Mouse (Mus musculus) forebrain, embryonic 10.5 days (tissue): ENCODE measurements around the gene 4930447C04Rik. TPM values are rescaled to one million over a fixed set of nuclear protein-coding genes. Genes with fewer than 3 reads are reported as not detected.

Source experiments
- DNase-seq: peaks from one replicate; pipeline ENCODE4 v3.0.0-alpha.2; 2017; ENCODE audit warnings: low spot score; ENCODE audit errors: extremely low spot score
- H3K27ac ChIP-seq: fragments of 300-500 bp; sonication (generic); 2 replicates; pipeline ENCODE4 v1.5.1; 2016; ENCODE audit warnings: mild to moderate bottlenecking
- H3K27me3 ChIP-seq: fragments of 300-500 bp; sonication (generic); 2 replicates; pipeline ENCODE4 v1.6.1; 2016; ENCODE audit warnings: mild to moderate bottlenecking; ENCODE audit not compliant: poor library complexity, severe bottlenecking
- H3K36me3 ChIP-seq: fragments of 300-500 bp; sonication (generic); replicated peaks from 2 replicates; pipeline ENCODE4 v1.6.1; 2016; ENCODE audit warnings: mild to moderate bottlenecking, moderate library complexity
- H3K4me1 ChIP-seq: fragments of 300-500 bp; sonication (generic); 2 replicates; pipeline ENCODE4 v1.6.1; 2016
- H3K4me3 ChIP-seq: fragments of 300-500 bp; sonication (generic); 2 replicates; pipeline ENCODE4 v1.5.1; 2016; ENCODE audit warnings: mild to moderate bottlenecking, moderate library complexity
- H3K9me3 ChIP-seq: fragments of 300-500 bp; sonication (generic); 2 replicates; pipeline ENCODE4 v1.6.1; 2016; ENCODE audit warnings: mild to moderate bottlenecking, moderate library complexity
- WGBS: fragments of 180-500 bp; shearing (Covaris S2); methylation state at CpG from one replicate; pipeline ENCODE4 v1.1.7; 2016; 5-methylcytosine and 5-hydroxymethylcytosine counted together
- polyA plus RNA-seq: library from polyadenylated mRNA; unstranded; fragments of >200 nt; fragmentation: Nextera tagmentation; extraction: Ambion mirVana; gene quantifications from 2 replicates; pipeline ENCODE4 v1.2.1, GENCODE M21; 2016

4930447C04Rik gene
- polyA plus RNA-seq, 1 experiment from 2014 or later = 2.6 TPM

DNA sequence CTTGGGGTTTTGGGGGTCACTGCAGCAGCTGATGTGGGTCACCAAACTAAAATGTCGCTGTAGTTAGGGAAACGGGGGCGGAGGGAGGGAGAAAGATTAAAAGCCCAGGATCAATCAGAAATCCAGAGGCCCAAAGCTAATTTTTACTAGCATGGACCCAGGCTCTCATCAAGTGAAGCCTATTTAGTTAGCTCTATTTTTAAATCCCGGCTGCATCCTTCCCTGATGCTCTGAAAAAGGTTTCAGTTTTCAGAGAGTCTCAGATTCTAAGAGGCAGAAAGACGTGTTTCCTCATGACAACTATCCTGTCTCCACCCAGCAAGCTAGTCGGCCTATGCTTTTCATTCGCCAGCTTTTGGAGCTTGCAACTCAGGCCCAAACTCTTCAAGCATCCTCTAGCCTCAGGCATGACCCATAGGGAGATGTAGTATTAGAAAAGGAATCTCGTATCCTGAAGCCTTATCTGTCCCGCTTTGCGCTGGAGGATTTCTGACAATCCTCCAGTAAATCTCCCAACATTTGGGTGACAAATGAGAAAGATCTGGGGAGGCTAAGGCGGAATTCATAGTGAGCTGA, 336 bp upstream of the 4930447C04Rik start:
- 1% methylated on average over 11 of the region's 11 CpGs for WGBS
- H3K27ac ChIP-seq = peak overlapping the region; percentile 53; the same call in 1 of the 2 replicates
- no peak for DNase-seq
- H3K4me3 ChIP-seq = peak overlapping the region; percentile 46
- H3K36me3 ChIP-seq = no peaks in the 10 kb centered on the region
- peaks cover 52% of the 10 kb centered on the region for H3K4me1 ChIP-seq
- H3K9me3 ChIP-seq = no peaks in the 10 kb centered on the region
- peaks cover 100% of the 10 kb centered on the region for H3K27me3 ChIP-seq

DNA sequence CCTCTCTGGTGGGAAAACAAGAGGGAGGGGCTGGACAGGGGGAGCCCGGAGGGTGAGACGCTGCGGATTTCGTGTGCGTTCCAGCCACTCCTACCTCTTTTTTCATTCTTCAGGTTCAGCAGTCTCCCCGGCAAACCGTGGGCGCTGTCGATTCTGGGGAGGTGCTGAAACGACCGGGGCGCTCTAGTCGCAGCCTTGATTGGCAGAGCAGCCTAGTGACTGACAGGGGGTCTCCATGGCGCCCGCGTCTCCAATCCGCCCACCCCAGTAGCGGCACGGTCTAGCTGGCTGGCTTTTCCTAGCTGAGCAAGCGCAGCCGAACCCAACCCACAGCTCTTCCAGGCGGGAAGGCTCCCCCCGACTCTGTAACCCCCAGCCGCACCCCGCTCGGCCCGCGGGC, 958 bp downstream of the 4930447C04Rik start, which contains the start of gene Six6:
Gene Six6, plus strand, starts transcription at position 277 of the 400 bp plus-strand sequence.
- DNase-seq = peak; percentile 62
- peak within 1 kb of the TSS; percentile 53 for H3K27ac ChIP-seq

DNA sequence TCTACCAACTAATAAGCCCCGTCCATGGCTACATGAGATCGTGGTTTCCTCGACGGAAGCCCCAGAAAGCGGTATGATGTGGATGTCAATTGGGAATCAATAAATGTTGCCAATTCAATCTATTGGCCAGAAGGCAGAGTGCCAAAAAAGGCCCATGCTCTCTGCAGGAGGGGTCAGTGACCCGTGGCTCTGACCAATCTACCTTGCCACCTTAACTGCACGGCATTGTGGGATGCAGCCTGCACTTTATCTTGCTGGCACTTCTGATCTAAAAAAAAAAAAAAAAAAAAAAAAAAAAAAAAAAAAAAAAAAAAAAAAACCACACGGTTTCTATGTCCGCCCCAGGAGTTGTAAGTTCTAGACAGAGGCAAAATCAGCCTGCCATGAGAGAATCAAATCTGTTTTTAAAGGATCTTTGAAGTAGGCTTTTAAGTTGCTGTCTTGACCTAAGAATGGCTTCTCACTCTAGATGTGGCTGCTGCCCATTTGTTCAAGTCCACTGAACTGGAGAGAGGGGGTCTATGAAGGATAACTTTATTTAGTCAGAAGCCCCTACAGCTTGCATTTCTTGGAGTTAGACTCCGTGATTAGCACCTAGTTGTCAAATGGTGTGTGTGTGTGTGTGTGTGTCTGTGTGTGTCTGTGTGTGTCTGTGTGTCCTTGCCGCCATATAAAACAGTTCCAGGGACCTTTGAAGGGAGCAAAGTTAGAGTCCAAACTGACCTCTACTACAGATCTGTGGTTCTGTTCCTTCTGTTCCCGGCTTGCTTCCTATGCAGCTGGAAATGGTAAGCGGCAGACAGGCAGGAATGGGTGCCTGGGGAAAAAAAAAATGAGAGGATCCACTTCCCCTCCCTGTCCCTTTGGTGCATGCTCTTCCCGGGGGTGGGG, 1.7 kb downstream of the 4930447C04Rik start:
- no peaks in the 10 kb centered on the region for H3K36me3 ChIP-seq
- H3K27me3 ChIP-seq = peaks cover 99% of the 10 kb centered on the region
- no peak overlapping the region for H3K27ac ChIP-seq
- WGBS = 3% methylated on average over 14 of the region's 14 CpGs
- H3K4me1 ChIP-seq = peaks cover 35% of the 10 kb centered on the region
- H3K4me3 ChIP-seq = peak overlapping the region; percentile 46
- no peak for DNase-seq
- H3K9me3 ChIP-seq = no peaks in the 10 kb centered on the region

More for the DNA sequence above, 958 bp downstream of the 4930447C04Rik start, which contains the start of gene Six6:
- H3K36me3 ChIP-seq = no peaks in the 10 kb centered on the region
- H3K9me3 ChIP-seq = no peaks in the 10 kb centered on the region
- peak within 1 kb of the TSS; percentile 46 for H3K4me3 ChIP-seq
- peaks cover 39% of the 10 kb centered on the region for H3K4me1 ChIP-seq
- under 1% methylated on average over 28 of the region's 28 CpGs for WGBS
- peaks cover 100% of the 10 kb centered on the region for H3K27me3 ChIP-seq

DNA sequence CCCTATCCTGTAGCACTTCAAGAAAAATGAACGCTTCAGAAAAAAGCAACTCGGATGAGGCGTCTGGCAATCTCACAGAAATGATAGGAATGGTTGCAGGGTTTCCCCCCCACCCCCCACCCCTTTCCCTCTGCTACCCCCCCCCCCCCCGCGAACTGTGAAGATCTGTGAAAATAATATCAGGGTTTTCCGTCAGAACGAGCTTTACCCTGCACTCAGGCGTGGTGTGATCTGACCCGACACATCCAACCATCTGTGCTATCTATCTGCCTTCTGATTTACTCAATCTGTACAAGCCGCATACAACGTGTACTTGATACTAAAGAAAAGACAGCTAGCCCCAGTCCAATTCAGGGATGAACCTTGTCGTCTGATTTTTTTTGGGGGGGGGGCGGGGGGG, 2.4 kb downstream of the 4930447C04Rik start:
- no peaks in the 10 kb centered on the region for H3K9me3 ChIP-seq
- H3K27me3 ChIP-seq = peaks cover 92% of the 10 kb centered on the region
- no peak for DNase-seq
- H3K4me3 ChIP-seq = no peak overlapping the region
- H3K36me3 ChIP-seq = no peaks in the 10 kb centered on the region
- WGBS = 4% methylated on average over 13 of the region's 13 CpGs
- H3K27ac ChIP-seq = no peak overlapping the region
- H3K4me1 ChIP-seq = peaks cover 35% of the 10 kb centered on the region

DNA sequence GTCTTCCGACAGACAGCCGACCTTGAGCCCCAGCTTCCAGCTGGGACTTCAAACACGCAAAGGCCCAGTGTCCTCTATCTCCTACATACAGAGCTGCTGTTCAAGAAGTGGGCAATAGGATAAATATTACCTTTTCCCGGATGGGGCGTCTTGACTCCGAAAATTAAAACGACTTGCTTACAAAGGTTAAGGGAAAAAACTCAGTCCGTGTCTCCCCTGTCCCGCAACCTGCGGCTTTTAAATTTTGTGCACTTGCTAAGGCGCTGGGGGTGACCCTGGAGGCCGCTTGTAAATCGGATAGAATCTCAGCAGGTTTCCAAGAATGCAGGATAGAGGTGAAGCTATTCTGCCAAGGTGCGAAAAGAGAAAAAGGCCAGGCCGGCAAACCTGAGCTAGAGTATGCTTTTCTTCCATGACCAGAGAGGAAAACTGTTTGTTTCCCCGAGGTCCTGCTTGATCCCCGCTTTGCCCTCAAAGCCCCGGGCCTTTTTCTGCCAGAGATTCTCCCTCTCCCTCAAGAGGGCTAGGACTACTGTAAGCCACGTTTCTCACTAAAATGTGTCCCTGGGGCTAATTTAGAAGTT, 2.9 kb downstream of the 4930447C04Rik start:
- no peak overlapping the region for H3K4me3 ChIP-seq
- WGBS = 2% methylated on average over 19 of the region's 19 CpGs
- H3K27me3 ChIP-seq = peaks cover 87% of the 10 kb centered on the region
- peak; percentile 43 for DNase-seq
- no peaks in the 10 kb centered on the region for H3K36me3 ChIP-seq
- peaks cover 35% of the 10 kb centered on the region for H3K4me1 ChIP-seq
- H3K9me3 ChIP-seq = no peaks in the 10 kb centered on the region
- H3K27ac ChIP-seq = no peak overlapping the region

DNA sequence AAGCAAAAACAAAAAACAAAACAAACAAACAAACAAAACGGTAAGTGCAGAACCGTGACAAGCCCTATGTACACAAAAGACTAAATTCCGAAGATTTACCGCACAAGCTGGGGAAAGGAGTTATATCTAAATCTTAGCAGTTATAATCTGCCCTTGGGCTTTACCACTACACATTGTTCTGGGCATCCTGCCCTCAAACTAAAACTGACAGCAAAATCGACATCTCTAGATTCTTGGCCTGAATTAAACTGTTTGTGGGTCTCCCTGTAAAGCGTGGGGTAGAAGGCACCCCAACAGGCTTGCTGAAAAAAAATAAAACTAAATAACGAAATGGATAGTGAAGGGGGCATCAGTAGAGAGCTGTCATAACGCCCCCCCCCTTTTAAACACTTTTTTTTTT, 3.8 kb downstream of the 4930447C04Rik start:
- peaks cover 78% of the 10 kb centered on the region for H3K27me3 ChIP-seq
- no peak overlapping the region for H3K4me3 ChIP-seq
- H3K36me3 ChIP-seq = no peaks in the 10 kb centered on the region
- H3K27ac ChIP-seq = no peak overlapping the region
- peaks cover 34% of the 10 kb centered on the region for H3K4me1 ChIP-seq
- H3K9me3 ChIP-seq = no peaks in the 10 kb centered on the region
- 23% methylated on average over 8 of the region's 8 CpGs for WGBS
- DNase-seq = no peak

DNA sequence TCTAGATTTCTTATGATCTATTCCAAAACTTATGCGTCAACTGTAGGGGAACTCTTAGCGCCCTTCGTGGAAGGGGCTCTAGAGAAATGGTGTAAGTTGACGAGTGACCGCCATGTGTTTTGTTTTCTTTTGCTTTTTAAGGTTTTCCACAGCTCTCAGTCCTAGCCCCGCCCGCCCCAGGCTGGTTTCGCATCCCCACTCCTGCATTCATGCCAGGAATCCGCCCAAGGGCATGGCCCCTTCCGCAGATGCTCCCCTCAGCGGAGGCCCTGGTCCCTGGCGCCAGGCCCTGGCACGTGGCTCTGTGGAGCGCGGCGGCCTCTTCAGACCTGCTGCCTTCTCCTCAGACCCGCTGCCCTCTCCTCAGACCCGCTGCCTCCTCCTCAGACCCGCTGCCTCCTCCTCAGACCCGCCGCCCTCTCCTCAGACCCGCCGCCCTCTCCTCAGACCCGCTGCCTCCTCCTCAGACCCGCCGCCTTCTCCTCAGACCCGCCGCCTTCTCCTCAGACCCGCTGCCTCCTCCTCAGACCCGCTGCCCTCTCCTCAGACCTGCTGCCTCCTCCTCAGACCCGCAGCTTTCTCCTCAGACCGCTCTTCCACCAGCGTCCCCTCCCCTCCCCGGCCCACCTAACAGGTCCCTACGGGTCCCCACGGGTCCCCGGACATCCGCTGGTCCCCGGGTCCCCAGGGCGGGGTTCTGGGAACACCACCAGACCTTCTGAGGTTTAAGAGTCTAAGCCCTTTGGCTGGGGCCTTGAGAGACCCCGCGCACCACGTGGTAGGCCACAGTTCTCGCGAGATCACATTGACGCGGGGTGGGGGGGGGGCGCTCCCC, 23.2 kb downstream of the 4930447C04Rik start:
- Histone ChIP-seq H3K4me3 (peak overlapping the region; percentile 52), H3K27me3 (peaks cover 20% of the 10 kb centered on the region), H3K4me1 (peaks cover 10% of the 10 kb centered on the region), H3K36me3 (no peaks in the 10 kb centered on the region), H3K9me3 (peaks cover 16% of the 10 kb centered on the region; the same call in 1 of the 2 replicates), H3K27ac (peak overlapping the region; percentile 82)
- 18% methylated on average over 48 of the region's 48 CpGs for WGBS
- peak; percentile 58 for DNase-seq

DNA sequence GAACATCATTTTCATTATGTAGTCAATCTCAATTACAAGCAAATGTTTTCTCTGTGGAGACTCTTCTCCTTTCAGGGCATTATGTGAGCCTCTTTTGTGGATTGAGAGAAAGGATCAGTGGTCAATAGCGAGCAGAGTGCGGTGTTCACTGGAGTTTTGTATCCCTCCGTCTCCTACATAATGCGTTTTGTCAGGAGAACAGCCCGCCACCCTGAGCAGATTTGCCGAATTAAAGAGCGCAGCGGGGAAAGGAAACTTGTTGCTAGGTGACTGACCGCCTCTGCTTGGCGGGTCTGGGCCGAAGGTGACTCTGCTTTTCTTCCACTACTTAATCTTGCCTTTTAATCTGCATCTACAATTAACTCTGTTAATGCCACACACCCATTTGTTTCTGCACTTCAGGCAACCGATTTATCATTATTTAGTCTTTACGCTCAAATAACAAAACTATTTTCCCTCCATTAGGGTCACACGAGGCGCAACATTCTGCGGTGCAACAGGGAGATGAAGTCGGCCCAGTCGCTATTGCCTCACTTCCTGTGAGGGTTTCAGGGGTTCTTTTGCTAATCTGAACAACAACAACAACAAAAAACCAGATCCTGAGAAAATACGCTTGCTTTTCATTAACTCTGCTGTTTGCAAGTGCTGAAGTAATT, 86.1 kb downstream of the 4930447C04Rik start:
- H3K4me3 ChIP-seq = peak overlapping the region; percentile 27
- WGBS = under 1% methylated on average over 19 of the region's 19 CpGs
- H3K9me3 ChIP-seq = peaks cover 5% of the 10 kb centered on the region
- peak; percentile 76 for DNase-seq
- H3K36me3 ChIP-seq = no peaks in the 10 kb centered on the region
- peaks cover 32% of the 10 kb centered on the region for H3K4me1 ChIP-seq
- H3K27me3 ChIP-seq = peaks cover 100% of the 10 kb centered on the region
- no peak overlapping the region for H3K27ac ChIP-seq

DNA sequence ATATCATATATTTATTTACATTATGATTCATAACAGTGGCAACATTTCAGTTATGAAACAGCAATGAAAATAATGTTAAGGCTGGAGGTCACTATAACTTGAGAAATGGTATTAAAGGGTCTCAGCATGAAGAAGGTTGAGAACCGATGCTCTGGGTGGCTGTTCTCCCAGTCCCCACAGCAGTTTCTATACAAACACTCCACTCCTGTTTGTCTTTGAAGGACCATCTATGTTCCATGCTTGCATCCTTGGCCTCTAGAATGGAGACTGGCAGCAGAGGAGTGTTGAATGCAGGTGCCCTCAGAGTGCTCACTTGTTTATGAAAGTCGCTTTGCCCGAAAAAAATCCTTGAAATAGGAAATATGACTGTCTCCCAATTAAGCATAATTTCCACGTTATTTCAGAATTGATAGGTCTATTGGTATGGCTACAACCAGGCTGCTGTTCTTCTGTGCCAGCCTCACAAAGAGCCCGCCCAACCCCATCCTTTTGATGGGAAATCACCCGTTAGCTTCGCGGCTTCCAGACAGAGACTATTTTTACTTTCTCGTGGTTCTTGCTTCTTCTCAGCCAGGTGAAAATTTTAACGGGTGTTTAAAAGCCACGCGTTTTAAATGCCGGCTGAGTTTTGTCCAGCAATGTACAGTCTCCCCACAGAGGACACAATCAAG, 87.0 kb downstream of the 4930447C04Rik start:
- no peak for DNase-seq
- 20% methylated on average over 13 of the region's 13 CpGs for WGBS
- H3K4me1 ChIP-seq = peaks cover 32% of the 10 kb centered on the region
- H3K4me3 ChIP-seq = peak overlapping the region; percentile 27; the same call in 1 of the 2 replicates
- H3K36me3 ChIP-seq = no peaks in the 10 kb centered on the region
- H3K27me3 ChIP-seq = peaks cover 100% of the 10 kb centered on the region
- H3K9me3 ChIP-seq = no peaks in the 10 kb centered on the region
- H3K27ac ChIP-seq = no peak overlapping the region

DNA sequence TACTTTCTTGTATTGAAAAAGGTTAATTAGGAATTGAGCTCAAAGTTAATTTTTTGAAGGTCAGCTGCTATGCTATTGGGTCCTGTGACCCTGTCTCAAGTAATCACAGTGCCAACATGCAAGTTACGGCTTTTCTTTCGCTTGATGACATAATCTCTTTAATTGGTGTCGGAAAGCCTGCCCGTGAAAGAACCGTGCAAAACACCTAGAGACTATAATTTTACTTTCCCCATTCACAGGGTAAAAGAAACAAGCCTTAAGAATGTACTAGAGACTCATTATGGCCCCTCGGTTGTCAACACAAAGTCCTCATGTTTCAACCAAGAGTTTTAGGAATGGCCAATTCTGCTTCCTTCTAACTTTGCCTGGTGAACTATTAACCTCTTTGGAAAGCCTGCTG, 88.3 kb downstream of the 4930447C04Rik start:
- Histone ChIP-seq H3K4me1 (peaks cover 32% of the 10 kb centered on the region), H3K9me3 (no peaks in the 10 kb centered on the region), H3K36me3 (no peaks in the 10 kb centered on the region), H3K27ac (no peak overlapping the region), H3K4me3 (no peak overlapping the region), H3K27me3 (peaks cover 100% of the 10 kb centered on the region)
- DNase-seq = no peak
- WGBS = 27% methylated on average over 6 of the region's 6 CpGs

DNA sequence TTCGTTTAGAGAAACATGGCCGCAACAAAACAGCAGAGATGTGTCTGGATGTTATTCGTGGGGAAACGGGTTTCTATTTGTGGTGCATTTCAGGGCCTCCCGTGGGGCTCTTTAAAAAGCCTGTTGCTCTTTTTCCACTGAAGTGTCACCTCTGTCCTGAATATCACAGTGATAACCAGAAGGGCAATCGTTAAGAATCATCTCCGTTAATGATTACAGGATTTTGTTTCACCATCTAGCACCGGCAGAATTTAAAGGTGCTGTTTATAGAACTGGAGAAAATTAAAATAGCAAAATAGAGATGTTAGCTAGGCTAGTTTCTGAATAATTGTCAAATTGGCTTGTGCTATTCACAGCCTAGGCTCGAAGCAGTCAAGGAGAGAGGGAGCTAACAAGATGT, 90.4 kb downstream of the 4930447C04Rik start:
- Histone ChIP-seq H3K9me3 (no peaks in the 10 kb centered on the region), H3K36me3 (no peaks in the 10 kb centered on the region), H3K4me3 (no peak overlapping the region), H3K27me3 (peaks cover 100% of the 10 kb centered on the region), H3K27ac (no peak overlapping the region), H3K4me1 (peaks cover 36% of the 10 kb centered on the region)
- DNase-seq = no peak
- 64% methylated on average over 9 of the region's 9 CpGs for WGBS
